Mouse (Mus musculus): Measurements from ENCODE around the gene Coro2a. TPM values are rescaled to one million over a fixed set of nuclear protein-coding genes. Genes with fewer than 3 reads are reported as not detected.

Gene Coro2a
- total and polyA plus RNA-seq, 2 experiments from 2014 or later, result 6.2 to 26.7 TPM

DNA sequence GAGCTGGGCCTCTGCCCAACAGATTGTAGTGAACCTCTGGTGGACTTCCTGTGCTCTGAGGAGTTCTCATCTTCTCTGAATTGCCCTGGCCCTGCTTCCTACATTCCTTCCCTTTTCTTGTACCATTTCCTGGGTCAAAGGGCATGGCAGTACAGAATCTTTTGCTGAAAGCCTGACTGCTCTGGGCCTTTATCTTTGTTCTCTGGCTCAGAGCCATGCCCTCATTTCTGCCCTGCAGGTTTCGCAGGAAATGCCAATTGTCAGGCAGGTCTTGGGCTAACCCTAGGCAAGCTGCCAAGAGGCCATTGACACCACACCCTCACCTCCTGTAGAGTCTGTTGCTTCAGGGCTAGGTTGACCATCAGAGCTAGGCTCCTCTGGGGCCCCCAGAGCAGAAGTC lies 48.1 kb downstream of the Coro2a start:
- Histone ChIP-seq H3K27ac (no peak overlapping the region), H3K9ac (replicated peaks; ENCODE audit: low read length) (no peak overlapping the region), H3K4me2 (ENCODE audit: low read depth, low read length) (no peak overlapping the region), H3K4me1 (ENCODE audit: insufficient read depth, low read length) (no peaks in the 10 kb centered on the region), H3K27me3 (ENCODE audit: insufficient read depth, low read length) (no peaks in the 10 kb centered on the region), H3K4me3 (ENCODE audit: low read length) (no peak overlapping the region), H3K9me3 (ENCODE audit: low read length) (no peaks in the 10 kb centered on the region), H3K36me3 (ENCODE audit: insufficient read depth, low read length) (no peaks in the 10 kb centered on the region)
- TF ChIP-seq CTCF (IDR thresholded peaks at IDR 0.05; ENCODE audit: low read depth), result no peak
- ATAC-seq (no peak), DNase-seq (ENCODE audit: low spot score) (peak; percentile 35)
- 45% methylated on average over 1 of the region's 1 CpGs for WGBS

DNA sequence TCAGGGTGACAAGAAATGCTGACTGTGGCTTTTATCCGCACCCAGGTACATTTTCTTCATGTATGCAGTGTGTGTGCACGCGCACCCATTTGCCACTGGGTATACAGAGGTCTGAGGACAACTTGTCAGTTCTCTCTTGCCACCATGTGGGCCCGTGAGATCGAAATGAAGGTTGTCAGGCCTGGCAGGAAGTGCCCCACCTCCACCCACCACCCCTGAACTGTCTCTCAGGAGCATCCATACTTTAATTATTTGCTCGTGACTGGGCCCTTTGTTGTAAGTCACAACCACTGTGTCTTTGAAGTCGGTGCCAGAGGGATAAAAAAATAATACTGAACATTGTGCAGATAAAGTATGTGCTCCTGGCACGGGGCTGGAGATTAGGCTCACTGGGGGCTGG lies 51.6 kb downstream of the Coro2a start:
- TF ChIP-seq CTCF (IDR thresholded peaks at IDR 0.05; ENCODE audit: low read depth), result no peak
- ATAC-seq (no peak), DNase-seq (ENCODE audit: low spot score) (no peak)
- Histone ChIP-seq H3K4me2 (ENCODE audit: low read depth, low read length) (no peak overlapping the region), H3K9ac (replicated peaks; ENCODE audit: low read length) (no peak overlapping the region), H3K9me3 (ENCODE audit: low read length) (no peaks in the 10 kb centered on the region), H3K4me1 (ENCODE audit: insufficient read depth, low read length) (no peaks in the 10 kb centered on the region), H3K36me3 (ENCODE audit: insufficient read depth, low read length) (no peaks in the 10 kb centered on the region), H3K27ac (no peak overlapping the region), H3K27me3 (ENCODE audit: insufficient read depth, low read length) (no peaks in the 10 kb centered on the region), H3K4me3 (ENCODE audit: low read length) (no peak overlapping the region)
- whole genome bisulfite sequencing, result 53% methylated on average over 8 of the region's 8 CpGs

DNA sequence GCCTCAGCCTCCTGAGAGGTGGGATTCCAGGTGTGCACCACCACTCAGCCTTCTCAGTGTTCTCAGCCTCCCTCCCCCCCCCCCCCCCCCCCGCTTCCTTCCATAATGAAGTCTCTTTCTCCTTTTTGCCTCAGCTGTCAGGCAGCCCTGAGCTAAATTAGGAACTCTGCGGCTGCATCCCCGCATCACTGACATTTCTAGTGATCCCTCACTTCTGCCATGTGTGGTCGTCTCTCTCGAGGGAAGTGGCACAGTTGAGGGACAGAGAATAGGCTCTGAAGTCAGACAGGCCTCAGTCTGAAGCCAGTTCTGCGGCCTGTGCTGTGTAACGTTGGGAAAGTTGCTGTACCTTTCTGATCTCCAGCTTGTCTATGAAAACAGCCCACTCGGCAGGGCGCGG lies 52.0 kb downstream of the Coro2a start:
- no peak for TF ChIP-seq CTCF (IDR thresholded peaks at IDR 0.05; ENCODE audit: low read depth)
- Histone ChIP-seq H3K27ac (no peak overlapping the region), H3K4me1 (ENCODE audit: insufficient read depth, low read length) (no peaks in the 10 kb centered on the region), H3K9ac (replicated peaks; ENCODE audit: low read length) (no peak overlapping the region), H3K36me3 (ENCODE audit: insufficient read depth, low read length) (no peaks in the 10 kb centered on the region), H3K4me2 (ENCODE audit: low read depth, low read length) (no peak overlapping the region), H3K4me3 (ENCODE audit: low read length) (no peak overlapping the region), H3K9me3 (ENCODE audit: low read length) (no peaks in the 10 kb centered on the region), H3K27me3 (ENCODE audit: insufficient read depth, low read length) (no peaks in the 10 kb centered on the region)
- WGBS, result 75% methylated on average over 9 of the region's 10 CpGs
- DNase-seq (ENCODE audit: low spot score) (no peak), ATAC-seq (no peak)

DNA sequence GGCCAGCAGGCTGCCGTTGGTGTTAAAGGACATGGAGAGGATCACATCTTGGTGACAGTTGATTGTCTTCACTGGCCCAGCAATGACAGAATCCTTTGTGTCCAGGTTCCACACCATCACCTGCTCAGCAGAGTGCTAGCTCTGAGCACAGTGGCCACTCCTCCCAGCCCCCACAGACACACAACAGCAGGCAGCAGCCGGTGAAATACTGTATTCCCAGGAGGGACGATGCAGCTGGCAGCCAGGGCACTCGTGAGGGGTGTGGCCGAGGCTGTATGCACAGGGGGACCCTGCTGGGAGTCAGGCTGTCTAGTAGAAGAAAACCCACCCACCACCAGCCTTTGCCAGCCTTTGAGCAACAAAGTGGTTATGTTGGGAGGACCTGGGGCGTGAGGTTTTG lies 55.3 kb downstream of the Coro2a start:
- no peak for TF ChIP-seq CTCF (IDR thresholded peaks at IDR 0.05; ENCODE audit: low read depth)

DNA sequence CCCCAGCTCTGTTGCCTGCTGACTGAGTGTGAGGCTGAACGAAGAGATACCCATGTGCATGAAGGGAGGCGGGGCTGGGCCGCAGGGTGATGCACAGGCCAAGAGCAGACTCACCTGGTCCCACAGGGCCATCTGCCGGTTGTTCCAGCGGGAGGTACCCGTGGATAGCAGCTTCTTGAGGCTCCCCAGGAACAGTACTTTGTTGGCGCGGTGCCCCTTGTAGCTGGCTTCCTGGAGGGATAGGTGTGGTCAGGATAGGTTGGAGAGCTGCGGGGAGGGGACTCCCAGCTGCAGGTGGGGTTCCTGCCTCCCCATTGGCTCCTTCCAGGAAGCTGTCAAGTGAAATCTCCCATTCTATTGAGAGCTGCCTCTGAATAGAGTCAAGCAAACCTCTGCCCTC lies 56.5 kb downstream of the Coro2a start:
- WGBS, result 14% methylated on average over 9 of the region's 9 CpGs
- no peaks in the 10 kb centered on the region for H3K9me3 ChIP-seq (ENCODE audit: low read length)
- ATAC-seq, result no peak

More for the DNA sequence above, 55.3 kb downstream of the Coro2a start:
- Histone ChIP-seq H3K4me1 (ENCODE audit: insufficient read depth, low read length) (no peaks in the 10 kb centered on the region), H3K4me3 (ENCODE audit: low read length) (no peak overlapping the region), H3K36me3 (ENCODE audit: insufficient read depth, low read length) (no peaks in the 10 kb centered on the region), H3K4me2 (ENCODE audit: low read depth, low read length) (no peak overlapping the region), H3K27me3 (ENCODE audit: insufficient read depth, low read length) (no peaks in the 10 kb centered on the region), H3K9ac (replicated peaks; ENCODE audit: low read length) (no peak overlapping the region), H3K27ac (no peak overlapping the region), H3K9me3 (ENCODE audit: low read length) (no peaks in the 10 kb centered on the region)
- 26% methylated on average over 6 of the region's 6 CpGs for WGBS
- DNase-seq (ENCODE audit: low spot score) (peak; percentile 31), ATAC-seq (peak; percentile 19; the same call in 1 of the 2 replicates)

DNA sequence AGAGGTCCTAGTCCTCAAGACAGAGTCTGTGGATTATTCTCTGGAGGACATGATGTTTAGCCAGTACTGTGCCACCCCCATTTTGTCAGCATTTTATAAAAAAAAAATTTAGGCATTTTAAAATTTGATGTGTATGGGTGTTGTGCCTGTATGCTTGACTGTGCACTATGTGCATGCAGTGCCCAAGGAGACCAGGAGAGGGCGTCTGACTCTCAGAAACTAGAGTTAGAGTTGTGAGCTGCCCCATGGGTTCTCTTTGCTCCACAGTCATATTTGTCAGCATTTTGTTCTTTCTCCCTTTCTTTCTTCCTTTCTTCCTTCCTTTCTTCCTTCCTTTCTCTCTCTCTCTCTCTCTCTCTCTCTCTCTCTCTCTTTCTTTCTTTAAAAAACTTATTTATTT lies 57.7 kb downstream of the Coro2a start:
- H3K27ac ChIP-seq, result no peak overlapping the region
- peak; percentile 64 for TF ChIP-seq CTCF (IDR thresholded peaks at IDR 0.05; ENCODE audit: low read depth)
- H3K4me1 ChIP-seq (ENCODE audit: insufficient read depth, low read length), result no peaks in the 10 kb centered on the region
- peaks cover 3% of the 10 kb centered on the region for H3K36me3 ChIP-seq (ENCODE audit: insufficient read depth, low read length)
- no peak overlapping the region for H3K4me3 ChIP-seq (ENCODE audit: low read length)
- H3K9me3 ChIP-seq (ENCODE audit: low read length), result no peaks in the 10 kb centered on the region
- ATAC-seq (no peak), DNase-seq (ENCODE audit: low spot score) (peak; percentile 58)
- H3K9ac ChIP-seq (replicated peaks; ENCODE audit: low read length), result no peak overlapping the region
- WGBS, result 41% methylated on average over 1 of the region's 1 CpGs
- no peak overlapping the region for H3K4me2 ChIP-seq (ENCODE audit: low read depth, low read length)
- H3K27me3 ChIP-seq (ENCODE audit: insufficient read depth, low read length), result no peaks in the 10 kb centered on the region

More for the DNA sequence above, 56.5 kb downstream of the Coro2a start:
- DNase-seq (ENCODE audit: low spot score), result no peak
- H3K27ac ChIP-seq, result no peak overlapping the region
- H3K4me2 ChIP-seq (ENCODE audit: low read depth, low read length), result no peak overlapping the region
- H3K4me3 ChIP-seq (ENCODE audit: low read length), result no peak overlapping the region
- H3K27me3 ChIP-seq (ENCODE audit: insufficient read depth, low read length), result no peaks in the 10 kb centered on the region
- no peaks in the 10 kb centered on the region for H3K4me1 ChIP-seq (ENCODE audit: insufficient read depth, low read length)
- peaks cover 2% of the 10 kb centered on the region; the same call in 1 of the 2 replicates for H3K36me3 ChIP-seq (ENCODE audit: insufficient read depth, low read length)
- H3K9ac ChIP-seq (replicated peaks; ENCODE audit: low read length), result no peak overlapping the region
- no peak for TF ChIP-seq CTCF (IDR thresholded peaks at IDR 0.05; ENCODE audit: low read depth)

DNA sequence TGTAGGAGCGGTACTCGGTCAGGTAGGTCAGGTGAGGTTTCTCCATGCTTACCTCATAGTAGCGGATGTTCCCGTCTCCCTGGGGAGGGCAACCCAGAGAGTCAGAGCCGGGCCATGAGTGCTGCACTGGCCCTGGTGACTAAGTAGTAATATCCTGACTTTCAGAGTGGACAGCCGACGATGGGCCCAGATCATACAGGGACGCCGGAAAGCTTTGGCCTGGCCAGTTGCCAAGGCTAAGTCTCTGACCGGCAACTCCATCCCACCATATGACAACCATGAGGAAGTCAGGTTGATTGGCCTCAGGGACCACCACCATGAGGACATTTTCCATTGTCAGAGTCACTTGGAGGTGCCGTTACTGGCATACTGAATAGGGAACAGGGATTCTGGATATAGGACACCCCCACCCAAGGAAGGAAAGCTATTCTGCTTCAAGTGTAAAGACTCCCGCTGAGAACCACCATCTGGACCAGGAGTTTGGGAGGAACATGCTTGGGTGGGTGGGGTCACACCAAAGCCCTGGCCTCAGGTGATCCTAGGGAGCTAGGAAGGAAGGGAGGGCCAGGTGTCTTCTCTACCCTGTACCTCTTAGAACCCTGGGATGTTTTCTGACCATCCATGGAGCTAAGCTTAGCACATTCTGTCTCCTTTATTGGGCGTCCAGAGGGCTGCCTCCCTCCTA lies 58.5 kb downstream of the Coro2a start:
- Histone ChIP-seq H3K9me3 (ENCODE audit: low read length) (no peaks in the 10 kb centered on the region), H3K9ac (replicated peaks; ENCODE audit: low read length) (no peak overlapping the region), H3K27ac (no peak overlapping the region), H3K27me3 (ENCODE audit: insufficient read depth, low read length) (no peaks in the 10 kb centered on the region), H3K4me1 (ENCODE audit: insufficient read depth, low read length) (no peaks in the 10 kb centered on the region), H3K4me2 (ENCODE audit: low read depth, low read length) (no peak overlapping the region), H3K36me3 (ENCODE audit: insufficient read depth, low read length) (peaks cover 3% of the 10 kb centered on the region), H3K4me3 (ENCODE audit: low read length) (no peak overlapping the region)
- no peak for ATAC-seq
- no peak for TF ChIP-seq CTCF (IDR thresholded peaks at IDR 0.05; ENCODE audit: low read depth)
- 84% methylated on average over 13 of the region's 13 CpGs for WGBS
- no peak for DNase-seq (ENCODE audit: low spot score)
